Mouse (Mus musculus) stomach, embryonic 16.5 days (tissue): ENCODE measurements around the gene Sprr2a1. TPM values are rescaled to one million over a fixed set of nuclear protein-coding genes. Genes with fewer than 3 reads are reported as not detected.
"Not testable (repeated sequence)": the region's sequence is repeated elsewhere in the genome, so short reads cannot be mapped to it uniquely, and the experiment has no call there.

Source experiments
- ATAC-seq: fragments of 200-750 bp; cut with Nextera tagmentation; 2 replicates; pipeline ENCODE4 v1.8.0; 2017; ENCODE audit warnings: moderate number of reproducible peaks, moderate TSS enrichment; ENCODE audit not compliant: insufficient read depth, low FRiP score
- H3K27ac ChIP-seq: fragments of 300-500 bp; sonication (generic); 2 replicates; pipeline ENCODE4 v1.5.1; 2014; ENCODE audit warnings: low read length
- H3K27me3 ChIP-seq: fragments of 300-500 bp; sonication (generic); 2 replicates; pipeline ENCODE4 v1.6.1; 2014; ENCODE audit warnings: low read length, control low read depth, mixed read lengths; ENCODE audit not compliant: control insufficient read depth, insufficient read depth
- H3K36me3 ChIP-seq: fragments of 300-500 bp; sonication (generic); 2 replicates; pipeline ENCODE4 v1.6.1; 2014; ENCODE audit warnings: low read length; ENCODE audit not compliant: control insufficient read depth, insufficient read depth
- H3K4me1 ChIP-seq: fragments of 300-500 bp; sonication (generic); 2 replicates; pipeline ENCODE4 v1.6.1; 2014; ENCODE audit warnings: low read length, control low read depth, mixed read lengths; ENCODE audit not compliant: control insufficient read depth, insufficient read depth
- H3K4me2 ChIP-seq: fragments of 300-500 bp; sonication (generic); 2 replicates; pipeline ENCODE4 v1.6.1; 2014; ENCODE audit warnings: low read depth, low read length, mixed read lengths
- H3K4me3 ChIP-seq: fragments of 300-500 bp; sonication (generic); replicated peaks from 2 replicates; pipeline ENCODE4 v1.5.1; 2014; ENCODE audit warnings: mild to moderate bottlenecking, low read length
- H3K9ac ChIP-seq: fragments of 300-500 bp; sonication (generic); 2 replicates; pipeline ENCODE4 v1.6.1; 2014; ENCODE audit warnings: low read length
- H3K9me3 ChIP-seq: fragments of 300-500 bp; sonication (generic); replicated peaks from 2 replicates; pipeline ENCODE4 v1.6.1; 2016; ENCODE audit warnings: low read length, control low read depth; ENCODE audit not compliant: control insufficient read depth
- WGBS: fragments of 180-500 bp; shearing (Covaris S2); extraction: QIAGEN DNeasy Blood & Tissue Kit; methylation state at CpG from one replicate; pipeline ENCODE4 v1.1.7; 2014; 5-methylcytosine and 5-hydroxymethylcytosine counted together
- polyA plus RNA-seq: library from polyadenylated mRNA; unstranded; fragments of >200 nt; fragmentation: Nextera tagmentation; extraction: Ambion mirVana; gene quantifications from 2 replicates; pipeline ENCODE4 v1.2.1, GENCODE M21; 2015

Gene Sprr2a1
- polyA plus RNA-seq, 1 experiment from 2014 or later = 33.7 TPM

DNA sequence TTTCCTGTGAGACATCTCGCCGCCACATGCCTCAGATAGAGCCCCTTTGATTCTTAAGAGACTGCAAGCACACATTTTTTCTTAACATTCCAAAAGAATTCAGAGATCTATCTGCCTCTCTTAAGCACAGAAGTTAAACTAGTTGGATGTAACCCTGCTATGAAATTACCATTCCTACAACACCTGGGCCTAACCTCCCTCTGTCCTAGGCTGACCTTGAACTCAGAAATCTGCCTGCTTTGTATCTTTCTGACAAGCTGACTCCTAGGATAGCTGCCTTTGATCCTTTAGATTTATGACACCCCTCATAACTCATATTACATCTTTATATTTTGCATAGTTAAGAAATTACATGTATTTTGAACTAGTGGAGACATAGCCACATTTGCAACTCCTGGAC lies 47.9 kb downstream of the Sprr2a1 start:
- no CpG with 5 or more reads among the region's 2 CpGs for WGBS

More for the DNA sequence above, 47.9 kb downstream of the Sprr2a1 start:
- H3K4me2 ChIP-seq, ATAC-seq, H3K27me3 ChIP-seq, H3K36me3 ChIP-seq, H3K27ac ChIP-seq, H3K4me1 ChIP-seq, H3K9ac ChIP-seq, H3K4me3 ChIP-seq, H3K9me3 ChIP-seq: not testable (repeated sequence)

Other genes with a start within 250 kb of the Sprr2a1 start
- gene Pglyrp3, start 201.2 kb upstream of the Sprr2a1 start, polyA plus RNA-seq = 2.8 and 7.9 TPM in 2 replicates
- gene Lor, start 132.7 kb upstream of the Sprr2a1 start, polyA plus RNA-seq = 3.1 and 4.6 TPM in 2 replicates
- gene Prr9, start 91.9 kb upstream of the Sprr2a1 start, polyA plus RNA-seq = not detected in 2 replicates
- gene Lelp1, start 73.1 kb upstream of the Sprr2a1 start, polyA plus RNA-seq = not detected in 2 replicates
- 2,249 and 3,769 TPM in 2 replicates for gene Sprr2a2, start 121 bp downstream of the Sprr2a1 start, polyA plus RNA-seq
- gene Sprr2a3, start 69.6 kb downstream of the Sprr2a1 start, polyA plus RNA-seq = 142 and 237 TPM in 2 replicates
- not detected in 2 replicates for gene Sprr2b, start 100.8 kb downstream of the Sprr2a1 start, polyA plus RNA-seq
- 2.1 and 3.2 TPM in 2 replicates for gene Sprr2d, start 123.3 kb downstream of the Sprr2a1 start, polyA plus RNA-seq
- gene Sprr2e, start 136.3 kb downstream of the Sprr2a1 start, polyA plus RNA-seq = not detected in 2 replicates
- not detected in 2 replicates for gene Sprr2f, start 149.4 kb downstream of the Sprr2a1 start, polyA plus RNA-seq
- 0.39 and 1.3 TPM in 2 replicates for gene Sprr2h, start 169.9 kb downstream of the Sprr2a1 start, polyA plus RNA-seq
- gene Sprr2i, start 192.2 kb downstream of the Sprr2a1 start, polyA plus RNA-seq = 4.6 and 10.6 TPM in 2 replicates
- 2.6 and 7.0 TPM in 2 replicates for gene Sprr2j-ps, start 202.3 kb downstream of the Sprr2a1 start, polyA plus RNA-seq
- gene Gm9774, start 213.6 kb downstream of the Sprr2a1 start, polyA plus RNA-seq = 8.0 and 17.2 TPM in 2 replicates
- 2.8 and 7.6 TPM in 2 replicates for gene Sprr2k, start 216.8 kb downstream of the Sprr2a1 start, polyA plus RNA-seq
- 3.8 and 9.8 TPM in 2 replicates for gene Sprr1b, start 223.0 kb downstream of the Sprr2a1 start, polyA plus RNA-seq
- 354 and 827 TPM in 2 replicates for gene Sprr3, start 242.9 kb downstream of the Sprr2a1 start, polyA plus RNA-seq